Mouse (Mus musculus) hindbrain, postnatal 0 days (tissue): ENCODE measurements around the gene Scfd2. TPM values are rescaled to one million over a fixed set of nuclear protein-coding genes. Genes with fewer than 3 reads are reported as not detected.

ENCODE experiments used
- ATAC-seq: fragments of 200-750 bp; cut with Nextera tagmentation; 2 replicates; pipeline ENCODE4 v1.8.0; 2017; ENCODE audit warnings: mild to moderate bottlenecking, moderate TSS enrichment, moderate library complexity
- DNase-seq: peaks from one replicate; pipeline ENCODE4 v3.0.0-alpha.2; 2015; ENCODE audit warnings: low spot score
- H3K27ac ChIP-seq: fragments of 300-500 bp; sonication (generic); 2 replicates; pipeline ENCODE4 v1.5.1; 2014; ENCODE audit warnings: mild to moderate bottlenecking
- H3K27me3 ChIP-seq: fragments of 300-500 bp; sonication (generic); 2 replicates; pipeline ENCODE4 v1.6.1; 2014; ENCODE audit warnings: low read length, mixed read lengths; ENCODE audit not compliant: insufficient read depth
- H3K36me3 ChIP-seq: fragments of 300-500 bp; sonication (generic); 2 replicates; pipeline ENCODE4 v1.6.1; 2014; ENCODE audit warnings: low read length, mixed read lengths; ENCODE audit not compliant: insufficient read depth
- H3K4me1 ChIP-seq: fragments of 300-500 bp; sonication (generic); 2 replicates; pipeline ENCODE4 v1.6.1; 2014; ENCODE audit warnings: antibody characterized with exemption, low read length, mixed read lengths; ENCODE audit not compliant: insufficient read depth
- H3K4me2 ChIP-seq: fragments of 300-500 bp; sonication (generic); 2 replicates; pipeline ENCODE4 v1.6.1; 2014; ENCODE audit warnings: low read depth, mild to moderate bottlenecking, low read length, moderate library complexity, mixed read lengths
- H3K4me3 ChIP-seq: fragments of 300-500 bp; sonication (generic); 2 replicates; pipeline ENCODE4 v1.5.1; 2014; ENCODE audit warnings: low read length
- H3K9ac ChIP-seq: fragments of 300-500 bp; sonication (generic); replicated peaks from 2 replicates; pipeline ENCODE4 v1.6.1; 2014; ENCODE audit warnings: mild to moderate bottlenecking, low read length, moderate library complexity, mixed read lengths
- H3K9me3 ChIP-seq: fragments of 300-500 bp; sonication (generic); 2 replicates; pipeline ENCODE4 v1.6.1; 2016; ENCODE audit warnings: low read length, mixed read lengths
- CTCF ChIP-seq: IDR thresholded peaks from 2 replicates; pipeline ENCODE4 v1.5.1; 2016; ENCODE audit warnings: antibody characterized with exemption, control low read depth, low read depth
- WGBS: fragments of 180-500 bp; shearing (Covaris S2); extraction: QIAGEN DNeasy Blood & Tissue Kit; methylation state at CpG from one replicate; pipeline ENCODE4 v1.1.7; 2014; 5-methylcytosine and 5-hydroxymethylcytosine counted together
- polyA plus RNA-seq: library from polyadenylated mRNA; unstranded; fragments of >200 nt; fragmentation: Nextera tagmentation; extraction: Ambion mirVana; gene quantifications from 2 replicates; pipeline ENCODE4 v1.2.1, GENCODE M21; 2015
- total RNA-seq: library from RNA; depleted of rRNA; stranded (reverse); fragments of >200 nt; gene quantifications from 2 replicates; pipeline ENCODE4 v1.2.3, GENCODE M21; 2014

Gene Scfd2
- total and polyA plus RNA-seq, 2 experiments from 2014 or later, result 18.9 to 35.1 TPM

DNA sequence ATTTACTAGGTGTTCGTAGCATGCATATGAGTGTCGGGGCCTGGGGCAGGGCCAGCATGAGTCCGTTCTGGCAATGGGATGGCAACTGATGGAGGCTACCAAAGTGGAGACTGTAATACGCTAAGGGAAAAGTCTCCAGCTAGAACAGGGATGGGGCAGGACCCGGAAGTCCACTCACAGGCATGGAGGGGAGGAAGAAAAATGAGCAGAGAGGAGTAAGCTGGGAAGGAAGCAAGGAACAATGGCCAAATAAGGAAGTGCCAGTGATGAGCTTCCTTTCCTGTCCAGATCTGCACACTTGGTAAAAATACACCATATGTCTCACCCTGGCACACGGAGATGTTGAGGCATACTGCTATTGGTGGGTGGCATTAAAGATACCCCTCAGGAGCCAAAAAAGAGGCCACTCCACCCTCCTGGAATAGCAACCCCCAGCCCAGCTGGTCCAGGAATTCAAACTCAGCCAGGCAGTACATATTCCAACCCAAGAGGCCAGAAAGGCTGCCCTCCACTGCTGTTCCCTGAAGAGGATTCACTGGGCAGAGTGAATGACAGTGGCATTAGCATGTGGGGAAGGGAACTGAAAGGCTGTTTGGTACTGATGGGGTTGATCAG lies 278.8 kb downstream of the Scfd2 start:
- H3K9ac ChIP-seq, result no peak overlapping the region
- no peak overlapping the region for H3K4me3 ChIP-seq
- TF ChIP-seq CTCF, result no peak
- no peak overlapping the region for H3K4me2 ChIP-seq
- DNase-seq, result peak; percentile 61
- peak; percentile 79 for ATAC-seq
- H3K27me3 ChIP-seq, result no peaks in the 10 kb centered on the region
- H3K36me3 ChIP-seq, result no peaks in the 10 kb centered on the region
- H3K4me1 ChIP-seq, result peaks cover 6% of the 10 kb centered on the region
- 65% methylated on average over 6 of the region's 6 CpGs for WGBS
- no peaks in the 10 kb centered on the region for H3K9me3 ChIP-seq
- H3K27ac ChIP-seq, result no peak overlapping the region

DNA sequence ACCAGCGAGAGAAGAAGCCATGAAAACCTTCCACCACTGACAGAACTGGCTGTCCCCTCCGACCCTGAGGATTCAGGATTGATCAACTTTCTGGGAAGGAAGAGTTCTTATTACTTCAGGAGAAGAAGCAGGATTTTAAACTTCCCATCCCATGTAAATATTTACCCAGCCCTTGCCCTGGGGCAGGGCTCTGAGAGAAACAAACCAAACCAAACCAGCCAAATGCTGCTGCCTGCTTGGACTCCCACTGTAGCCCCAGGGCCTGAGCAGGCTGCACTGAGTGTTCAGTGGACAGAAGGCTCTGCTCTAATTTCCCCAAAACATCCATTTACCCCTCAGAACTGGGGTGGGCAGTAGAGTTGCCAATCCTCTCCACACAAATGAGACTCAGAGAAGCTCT lies 280.6 kb downstream of the Scfd2 start:
- 83% methylated on average over 2 of the region's 2 CpGs for WGBS
- DNase-seq, result no peak
- no peak overlapping the region for H3K4me2 ChIP-seq
- no peak overlapping the region for H3K27ac ChIP-seq
- no peak overlapping the region for H3K9ac ChIP-seq
- H3K27me3 ChIP-seq, result no peaks in the 10 kb centered on the region
- H3K9me3 ChIP-seq, result no peaks in the 10 kb centered on the region
- H3K36me3 ChIP-seq, result no peaks in the 10 kb centered on the region
- TF ChIP-seq CTCF, result no peak
- ATAC-seq, result no peak
- H3K4me3 ChIP-seq, result no peak overlapping the region
- H3K4me1 ChIP-seq, result peaks cover 8% of the 10 kb centered on the region

DNA sequence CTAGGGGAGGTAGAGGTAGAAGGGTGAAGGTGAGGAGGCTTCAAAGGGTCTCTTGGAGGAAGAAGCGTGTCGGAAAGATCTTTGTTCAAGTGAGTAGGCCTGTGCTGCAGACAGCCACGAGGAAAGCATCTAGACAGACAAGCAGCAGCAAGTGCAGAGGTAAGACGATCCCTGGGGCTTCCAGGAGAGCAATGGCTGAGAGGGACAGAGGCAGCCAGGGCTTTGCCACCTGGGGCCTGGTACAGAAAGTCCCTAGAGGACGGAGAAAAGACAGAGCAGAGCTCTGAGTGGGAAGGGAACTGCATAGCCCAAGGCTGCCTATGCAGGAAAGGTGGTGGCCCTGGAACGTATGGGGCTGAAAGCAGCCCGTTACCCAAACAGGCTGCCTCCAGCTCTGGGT lies 281.3 kb downstream of the Scfd2 start:
- no peak overlapping the region for H3K27ac ChIP-seq
- DNase-seq (no peak), ATAC-seq (no peak)
- 0 out of 2 replicates have a peak overlapping the region, but pooled peaks have one; percentile 5 for H3K9ac ChIP-seq
- no peak for TF ChIP-seq CTCF
- H3K9me3 ChIP-seq, result no peaks in the 10 kb centered on the region
- peaks cover 12% of the 10 kb centered on the region for H3K4me1 ChIP-seq
- no peak overlapping the region for H3K4me2 ChIP-seq
- H3K36me3 ChIP-seq, result no peaks in the 10 kb centered on the region
- WGBS, result 65% methylated on average over 7 of the region's 7 CpGs
- H3K4me3 ChIP-seq, result no peak overlapping the region
- H3K27me3 ChIP-seq, result no peaks in the 10 kb centered on the region

DNA sequence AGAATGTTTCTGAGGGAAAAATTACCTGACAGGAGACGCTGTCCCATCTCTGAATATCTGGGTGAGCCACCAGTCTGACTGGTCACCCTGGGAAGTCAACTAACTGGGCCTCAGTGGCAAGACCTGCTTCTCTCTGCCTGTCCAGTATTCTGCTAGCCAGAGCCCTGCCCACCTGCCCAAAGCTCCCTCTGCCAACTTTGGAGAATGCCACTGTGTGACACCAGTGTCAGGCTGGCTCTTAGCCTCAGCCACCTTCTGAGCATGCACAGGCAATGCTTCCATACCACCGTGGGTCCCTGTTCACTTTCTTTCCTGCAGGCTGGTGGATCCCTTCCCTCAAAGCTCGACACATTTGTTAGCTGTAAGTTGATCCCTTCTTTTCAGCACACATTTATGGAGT lies 281.8 kb downstream of the Scfd2 start:
- no peak overlapping the region for H3K9ac ChIP-seq
- peaks cover 12% of the 10 kb centered on the region for H3K4me1 ChIP-seq
- DNase-seq (no peak), ATAC-seq (no peak)
- whole genome bisulfite sequencing, result 65% methylated on average over 3 of the region's 3 CpGs
- no peaks in the 10 kb centered on the region for H3K36me3 ChIP-seq
- H3K4me3 ChIP-seq, result no peak overlapping the region
- no peak overlapping the region for H3K27ac ChIP-seq
- TF ChIP-seq CTCF, result no peak
- no peaks in the 10 kb centered on the region for H3K27me3 ChIP-seq
- no peaks in the 10 kb centered on the region for H3K9me3 ChIP-seq
- H3K4me2 ChIP-seq, result no peak overlapping the region

DNA sequence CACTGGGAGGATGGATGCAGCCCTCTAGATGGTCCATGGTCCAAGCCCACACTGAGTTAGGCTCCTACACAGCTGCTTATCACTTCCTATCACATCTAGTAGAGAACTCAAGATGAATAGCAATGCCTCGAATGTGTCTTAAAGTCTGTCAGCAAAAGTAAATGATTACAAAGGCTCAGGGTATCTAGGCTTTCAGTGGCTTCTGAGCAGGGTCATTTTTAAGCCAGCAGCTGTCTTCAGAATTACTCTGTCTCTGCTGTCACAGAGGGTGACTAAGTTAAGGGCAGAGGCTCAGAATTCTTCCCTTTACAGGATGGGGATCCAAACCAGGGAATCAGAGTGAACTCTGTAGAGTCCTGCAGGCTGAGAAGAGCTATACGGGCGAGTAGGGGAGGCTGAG lies 284.6 kb downstream of the Scfd2 start:
- H3K36me3 ChIP-seq, result no peaks in the 10 kb centered on the region
- 74% methylated on average over 3 of the region's 3 CpGs for WGBS
- no peak overlapping the region for H3K9ac ChIP-seq
- no peak overlapping the region for H3K4me3 ChIP-seq
- peaks cover 6% of the 10 kb centered on the region; the same call in 1 of the 2 replicates for H3K4me1 ChIP-seq
- H3K9me3 ChIP-seq, result no peaks in the 10 kb centered on the region
- H3K4me2 ChIP-seq, result no peak overlapping the region
- H3K27ac ChIP-seq, result no peak overlapping the region
- no peaks in the 10 kb centered on the region for H3K27me3 ChIP-seq
- no peak for TF ChIP-seq CTCF
- DNase-seq, result no peak
- ATAC-seq, result no peak

DNA sequence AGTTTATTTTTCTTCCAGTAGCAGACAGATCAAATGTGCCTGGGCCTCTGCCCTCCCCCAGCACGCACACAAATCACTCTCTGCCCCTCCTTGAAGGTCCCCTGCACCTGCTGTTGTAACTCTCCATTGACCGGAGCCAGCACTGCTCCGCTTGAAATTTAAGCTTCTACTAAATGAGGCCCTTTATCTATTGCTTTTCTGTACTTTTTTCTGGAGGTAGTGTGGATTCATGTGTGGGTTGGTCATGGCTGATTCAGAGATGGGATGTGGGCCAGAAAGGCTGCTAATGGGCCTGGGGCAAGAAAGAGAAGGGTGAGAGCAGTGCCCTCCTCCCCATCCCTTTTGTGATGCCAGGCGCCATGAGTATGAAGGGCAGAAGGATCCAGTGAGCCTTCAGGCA lies 285.1 kb downstream of the Scfd2 start:
- Histone ChIP-seq H3K27me3 (no peaks in the 10 kb centered on the region), H3K9ac (no peak overlapping the region), H3K4me2 (no peak overlapping the region), H3K36me3 (no peaks in the 10 kb centered on the region), H3K4me3 (no peak overlapping the region), H3K27ac (no peak overlapping the region), H3K9me3 (no peaks in the 10 kb centered on the region), H3K4me1 (peaks cover 6% of the 10 kb centered on the region; the same call in 1 of the 2 replicates)
- 47% methylated on average over 4 of the region's 4 CpGs for WGBS
- DNase-seq, result no peak
- ATAC-seq, result no peak
- TF ChIP-seq CTCF, result no peak

DNA sequence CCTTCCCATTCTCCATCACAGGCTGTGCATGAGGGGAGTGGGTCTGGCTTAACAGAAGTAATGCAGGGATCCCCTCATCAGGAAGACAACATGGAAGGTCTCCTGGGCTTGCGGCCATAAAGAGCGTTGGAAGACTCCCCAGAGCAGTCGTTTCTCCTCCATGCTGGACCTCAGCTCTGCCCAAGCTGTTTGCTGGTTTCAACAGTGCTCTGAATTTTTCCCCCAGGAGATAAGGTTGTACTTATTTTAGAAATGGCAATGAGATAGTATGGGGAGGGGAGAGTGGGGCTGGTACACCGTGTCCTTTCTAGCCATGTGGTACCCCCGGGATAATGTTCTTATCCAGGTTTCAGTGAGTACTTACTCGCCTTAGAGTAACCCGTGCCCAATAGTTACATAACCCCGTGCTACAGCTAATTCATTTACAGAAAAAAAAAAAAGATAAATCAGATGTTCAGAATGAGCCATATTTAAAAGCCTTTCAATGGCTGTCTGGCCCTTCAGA lies 285.9 kb downstream of the Scfd2 start:
- DNase-seq (no peak), ATAC-seq (no peak)
- H3K4me3 ChIP-seq, result no peak overlapping the region
- 85% methylated on average over 8 of the region's 8 CpGs for WGBS
- no peak overlapping the region for H3K4me2 ChIP-seq
- peaks cover 6% of the 10 kb centered on the region; the same call in 1 of the 2 replicates for H3K4me1 ChIP-seq
- no peaks in the 10 kb centered on the region for H3K9me3 ChIP-seq
- no peaks in the 10 kb centered on the region for H3K36me3 ChIP-seq
- no peak overlapping the region for H3K27ac ChIP-seq
- no peak for TF ChIP-seq CTCF
- no peak overlapping the region for H3K9ac ChIP-seq
- H3K27me3 ChIP-seq, result no peaks in the 10 kb centered on the region
